Mouse (Mus musculus) MEL (cell line): ENCODE results near the gene Ssc4d. TPM values are rescaled to one million over a fixed set of nuclear protein-coding genes. Genes with fewer than 3 reads are reported as not detected.

Experiments used
- DNase-seq: peaks from one replicate; pipeline ENCODE4 v3.0.0; 2011; ENCODE audit warnings: low read depth, low spot score
- H3K27ac ChIP-seq: 2 replicates; pipeline ENCODE4 v1.5.1; 2012; ENCODE audit warnings: low read depth, mild to moderate bottlenecking, control low read depth, low read length, moderate library complexity; ENCODE audit not compliant: control insufficient read depth
- H3K27me3 ChIP-seq, 2 experiments: fragments of 150-350 bp in 1 of 2; sonication (generic) in 1 of 2; 2 replicates each; pipeline ENCODE4 v1.6.1; 2012; ENCODE audit warnings: low read length in 2 of 2, mild to moderate bottlenecking in 2 of 2, improper control_type of control experiment in 1 of 2, moderate library complexity in 1 of 2; ENCODE audit not compliant: insufficient read depth in 2 of 2, control insufficient read depth in 1 of 2
- H3K36me3 ChIP-seq, 2 experiments: 2 replicates each; pipeline ENCODE4 v1.6.1; 2012 to 2014; ENCODE audit warnings: low read length in 2 of 2, improper control_type of control experiment in 1 of 2, inconsistent platforms in 1 of 2, mild to moderate bottlenecking in 1 of 2; ENCODE audit not compliant: insufficient read depth in 2 of 2, control insufficient read depth in 1 of 2
- H3K4me1 ChIP-seq, 2 experiments: fragments of 150-350 bp in 1 of 2; sonication (generic) in 1 of 2; 2 replicates each; pipeline ENCODE4 v1.6.1; 2012; ENCODE audit warnings: low read length in 2 of 2, improper control_type of control experiment in 1 of 2, mild to moderate bottlenecking in 1 of 2; ENCODE audit not compliant: insufficient read depth in 2 of 2, control insufficient read depth in 1 of 2
- H3K4me3 ChIP-seq, 2 experiments: fragments of 150-350 bp in 1 of 2; sonication (generic) in 1 of 2; 2 replicates each; pipeline ENCODE4 v1.5.1; 2012; ENCODE audit warnings: low read depth in 2 of 2, low read length in 2 of 2, mild to moderate bottlenecking in 2 of 2, moderate library complexity in 2 of 2, control low read depth in 1 of 2, improper control_type of control experiment in 1 of 2; ENCODE audit not compliant: control insufficient read depth in 1 of 2, insufficient read depth in 1 of 2
- H3K79me2 ChIP-seq: 2 replicates; pipeline ENCODE4 v1.6.1; 2012; ENCODE audit warnings: mild to moderate bottlenecking, low read length, moderate library complexity; ENCODE audit not compliant: control insufficient read depth, poor library complexity, insufficient read depth
- H3K9ac ChIP-seq: 2 replicates; pipeline ENCODE4 v1.6.1; 2012; ENCODE audit warnings: low read depth, mild to moderate bottlenecking, control low read depth, low read length, moderate library complexity; ENCODE audit not compliant: control insufficient read depth, poor library complexity, severe bottlenecking
- H3K9me3 ChIP-seq: fragments of 150-350 bp; sonication (generic); replicated peaks from 2 replicates; pipeline ENCODE4 v1.6.1; 2012; ENCODE audit warnings: mild to moderate bottlenecking, low read length, improper control_type of control experiment, moderate library complexity; ENCODE audit not compliant: insufficient read depth
- CHD2 ChIP-seq: IDR thresholded peaks from 2 replicates; pipeline ENCODE4 v1.6.1; 2011; ENCODE audit warnings: low read length, improper control_type of control experiment
- CTCF ChIP-seq, 3 experiments: IDR thresholded peaks in 2 of 3; conservative IDR thresholded peaks in 1 of 3; 2 replicates each; pipeline ENCODE4 v1.5.1; 2011 to 2012; ENCODE audit warnings: low read length in 3 of 3, low read depth in 2 of 3, mild to moderate bottlenecking in 2 of 3, improper control_type of control experiment in 1 of 3, inconsistent platforms in 1 of 3, mixed read lengths in 1 of 3, moderate library complexity in 1 of 3; ENCODE audit not compliant: control insufficient read depth in 1 of 3, insufficient read depth in 1 of 3, poor library complexity in 1 of 3, severe bottlenecking in 1 of 3
- ELF1 ChIP-seq: IDR thresholded peaks from 2 replicates; pipeline ENCODE4 v1.6.1; 2014; ENCODE audit warnings: low read depth, mild to moderate bottlenecking, inconsistent platforms, low read length, improper control_type of control experiment, moderate library complexity
- EP300 ChIP-seq, 2 experiments: IDR thresholded peaks; 2 replicates each; pipeline ENCODE4 v1.6.1; 2011; ENCODE audit warnings: improper control_type of control experiment in 2 of 2, low read length in 2 of 2, low read depth in 1 of 2, mild to moderate bottlenecking in 1 of 2
- GABPA ChIP-seq: IDR thresholded peaks from 2 replicates; pipeline ENCODE4 v1.6.1; 2012; ENCODE audit warnings: low read depth, mild to moderate bottlenecking, inconsistent platforms, low read length, improper control_type of control experiment, moderate library complexity
- JUND ChIP-seq: IDR thresholded peaks from 2 replicates; pipeline ENCODE4 v1.6.1; 2011; ENCODE audit warnings: low read depth, mild to moderate bottlenecking, improper control_type of control experiment, low read length
- KAT2A ChIP-seq: conservative IDR thresholded peaks from 2 replicates; pipeline ENCODE4 v1.6.1; 2012; ENCODE audit warnings: low read depth, low read length, improper control_type of control experiment, inconsistent platforms
- MAFK ChIP-seq: IDR thresholded peaks from 2 replicates; pipeline ENCODE4 v1.6.1; 2011; ENCODE audit warnings: low read depth, mild to moderate bottlenecking, low read length, improper control_type of control experiment, borderline replicate concordance
- MAZ ChIP-seq: IDR thresholded peaks from 2 replicates; pipeline ENCODE4 v1.6.1; 2012; ENCODE audit warnings: low read depth, mild to moderate bottlenecking, inconsistent platforms, low read length, improper control_type of control experiment
- MEF2A ChIP-seq: IDR thresholded peaks from 2 replicates; pipeline ENCODE4 v1.6.1; 2014; ENCODE audit warnings: low read depth, mild to moderate bottlenecking, inconsistent platforms, low read length, improper control_type of control experiment; ENCODE audit not compliant: poor library complexity, insufficient replicate concordance, severe bottlenecking; ENCODE audit errors: extremely low read depth
- MYB ChIP-seq: IDR thresholded peaks from 2 replicates; pipeline ENCODE4 v1.6.1; 2011; ENCODE audit warnings: mild to moderate bottlenecking, low read depth, low read length, improper control_type of control experiment
- NELFE ChIP-seq: IDR thresholded peaks from 2 replicates; pipeline ENCODE4 v1.6.1; 2011; ENCODE audit warnings: low read depth, low read length, improper control_type of control experiment
- NRF1 ChIP-seq: IDR thresholded peaks from 2 replicates; pipeline ENCODE4 v1.6.1; 2014; ENCODE audit warnings: low read depth, mild to moderate bottlenecking, inconsistent platforms, low read length, improper control_type of control experiment, moderate library complexity; ENCODE audit not compliant: poor library complexity, insufficient read depth, severe bottlenecking
- POLR2A ChIP-seq, 2 experiments: IDR thresholded peaks; 2 replicates each; pipeline ENCODE4 v1.6.1; 2011 to 2012; ENCODE audit warnings: low read length in 2 of 2, mild to moderate bottlenecking in 2 of 2, control low read depth in 1 of 2, improper control_type of control experiment in 1 of 2, low read depth in 1 of 2, moderate library complexity in 1 of 2; ENCODE audit not compliant: control insufficient read depth in 1 of 2, insufficient read depth in 1 of 2, poor library complexity in 1 of 2
- POLR2AphosphoS2 ChIP-seq: IDR thresholded peaks from 2 replicates; pipeline ENCODE4 v1.6.1; 2011; ENCODE audit warnings: low read length, improper control_type of control experiment
- SIN3A ChIP-seq: IDR thresholded peaks from 2 replicates; pipeline ENCODE4 v1.6.1; 2012; ENCODE audit warnings: low read length, improper control_type of control experiment, inconsistent platforms
- TAL1 ChIP-seq: IDR thresholded peaks from 2 replicates; pipeline ENCODE4 v1.6.1; 2012; ENCODE audit warnings: mild to moderate bottlenecking, inconsistent platforms, low read length, moderate library complexity, mixed read lengths
- TBP ChIP-seq: IDR thresholded peaks from 2 replicates; pipeline ENCODE4 v1.8.0; 2011; ENCODE audit warnings: low read depth, low read length, improper control_type of control experiment
- UBTF ChIP-seq: IDR thresholded peaks from 2 replicates; pipeline ENCODE4 v1.6.1; 2012; ENCODE audit warnings: low read depth, mild to moderate bottlenecking, inconsistent platforms, low read length, improper control_type of control experiment, moderate library complexity, borderline replicate concordance; ENCODE audit not compliant: insufficient read depth
- USF2 ChIP-seq, 2 experiments: IDR thresholded peaks; 2 replicates each; pipeline ENCODE4 v1.6.1; 2011 to 2012; ENCODE audit warnings: improper control_type of control experiment in 2 of 2, low read length in 2 of 2, borderline replicate concordance in 1 of 2, inconsistent platforms in 1 of 2, low read depth in 1 of 2, mild to moderate bottlenecking in 1 of 2; ENCODE audit not compliant: insufficient read depth in 1 of 2
- ZC3H11A ChIP-seq: IDR thresholded peaks from 2 replicates; pipeline ENCODE4 v1.6.1; 2012; ENCODE audit warnings: low read depth, mild to moderate bottlenecking, inconsistent platforms, low read length, improper control_type of control experiment
- ZKSCAN1 ChIP-seq: IDR thresholded peaks from 2 replicates; pipeline ENCODE4 v1.6.1; 2012; ENCODE audit warnings: low read depth, mild to moderate bottlenecking, inconsistent platforms, low read length, improper control_type of control experiment, moderate library complexity
- polyA plus RNA-seq, 2 experiments: library from polyadenylated mRNA; stranded (reverse) in 1 of 2; unstranded in 1 of 2; fragments of >175 nt in 1 of 2; fragments of >200 nt in 1 of 2; gene quantifications; 2 replicates each; pipeline versions ENCODE4 v1.2.1 to v1.2.4; 2012; ENCODE audit warnings: low replicate concordance in 2 of 2, low read depth in 1 of 2; ENCODE audit not compliant: insufficient read length in 2 of 2, insufficient read depth in 1 of 2, missing spikeins in 1 of 2
- total RNA-seq: library from RNA; depleted of rRNA; stranded (reverse); fragments of 300-350 nt; gene quantifications from 2 replicates; pipeline ENCODE4 v1.2.3, GENCODE M21; 2012

Ssc4d gene
- total and polyA plus RNA-seq, 3 experiments: 1.1 to 2.1 TPM; not detected in 1

DNA sequence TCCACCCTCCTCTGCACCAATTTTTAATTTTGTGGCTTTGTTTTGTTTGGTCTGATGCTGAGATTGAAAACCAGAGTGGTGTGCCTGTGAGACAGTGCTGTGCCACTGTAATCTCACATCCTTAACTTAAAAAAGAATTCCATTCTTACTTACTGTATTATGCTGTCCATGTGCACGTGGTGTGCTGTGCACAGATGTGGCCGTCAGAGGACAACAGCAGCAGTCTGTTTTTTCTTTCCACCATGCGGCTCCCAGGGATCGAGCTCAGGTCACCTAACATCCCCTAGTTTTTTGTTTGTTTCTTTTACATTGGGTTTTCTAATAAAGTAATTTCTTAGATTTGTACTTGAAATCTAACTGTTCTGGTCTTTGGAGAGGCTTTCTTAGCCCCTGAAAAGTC lies 30.2 kb upstream of the Ssc4d start:
- Histone ChIP-seq H3K9ac (no peak overlapping the region), H3K9me3 (no peaks in the 10 kb centered on the region), H3K4me1 (peaks cover 0 to 4% of the 10 kb centered on the region in 2 experiments; a peak in 1 of 4 replicates), H3K79me2 (no peaks in the 10 kb centered on the region), H3K27ac (no peak overlapping the region), H3K27me3 (no peaks in the 10 kb centered on the region), H3K36me3 (no peaks in the 10 kb centered on the region), H3K4me3 (no peak overlapping the region)
- TF ChIP-seq EP300 (IDR thresholded peaks at IDR 0.05; ENCODE audit: low read depth in 1 of 2, low read length in 2 of 2) (no peak), USF2 (IDR thresholded peaks at IDR 0.05; ENCODE audit: borderline replicate concordance in 1 of 2, insufficient read depth in 1 of 2, low read depth in 1 of 2, low read length in 2 of 2) (no peak), CHD2 (no peak), ELF1 (no peak), GABPA (no peak), NRF1 (no peak), NELFE (no peak), POLR2A (IDR thresholded peaks at IDR 0.05; ENCODE audit: control insufficient read depth in 1 of 2, insufficient read depth in 1 of 2, low read depth in 1 of 2, low read length in 2 of 2, poor library complexity in 1 of 2) (no peak), MEF2A (no peak), SIN3A (no peak), JUND (no peak), ZKSCAN1 (no peak), MYB (no peak), UBTF (no peak), ZC3H11A (no peak), CTCF (IDR thresholded peaks at IDR 0.05 in 2 of 3, conservative IDR thresholded peaks at IDR 0.05 in 1 of 3; ENCODE audit: control insufficient read depth in 1 of 3, insufficient read depth in 1 of 3, low read depth in 2 of 3, low read length in 3 of 3, poor library complexity in 1 of 3, severe bottlenecking in 1 of 3) (no peak), MAFK (no peak), POLR2AphosphoS2 (no peak), TAL1 (no peak), TBP (no peak)
- no peak for DNase-seq

DNA sequence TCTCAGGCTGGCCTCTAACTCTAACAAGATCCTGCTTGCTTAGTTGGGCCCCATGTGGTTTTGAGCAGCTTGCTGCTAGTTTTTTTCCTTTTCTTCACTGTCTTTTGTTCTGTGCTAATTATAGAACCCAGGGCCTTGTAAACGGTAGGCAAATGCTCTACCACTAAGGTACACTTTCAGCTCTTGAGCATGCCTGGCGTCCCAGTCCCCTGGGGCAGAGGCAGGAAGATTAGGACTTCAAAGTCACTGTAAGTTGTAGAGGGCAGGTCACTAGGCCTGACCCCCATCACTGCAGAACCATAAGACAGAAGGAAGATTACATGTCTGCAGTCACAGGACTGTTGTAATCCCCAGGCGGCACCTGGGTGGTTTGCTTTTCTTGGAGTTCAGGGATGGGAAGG lies 28.4 kb upstream of the Ssc4d start:
- no peak overlapping the region for H3K4me3 ChIP-seq
- H3K79me2 ChIP-seq: no peaks in the 10 kb centered on the region
- no peak overlapping the region for H3K9ac ChIP-seq
- H3K27me3 ChIP-seq: no peaks in the 10 kb centered on the region
- no peaks in the 10 kb centered on the region for H3K9me3 ChIP-seq
- H3K4me1 ChIP-seq: peaks cover 0 to 2% of the 10 kb centered on the region in 2 experiments; a peak in 1 of 4 replicates
- H3K27ac ChIP-seq: no peak overlapping the region
- peaks cover 0 to 2% of the 10 kb centered on the region in 2 experiments; a peak in 1 of 4 replicates for H3K36me3 ChIP-seq
- no peak for TF ChIP-seq MAZ
- TF ChIP-seq KAT2A: no peak
- DNase-seq: no peak
